Comparison of ENCODE assay signal across 24 mouse cellular contexts in genomic region chr1:52620442-52620841, GRCm38 (mm10). TPM values are rescaled to one million over a fixed set of nuclear protein-coding genes. Genes with fewer than 3 reads are reported as not detected.
DNase-seq lines count a peak whose midpoint lies in the region; ATAC-seq and TF ChIP-seq lines count a peak whose summit lies in the region.
"Had no signal": no experiment of that assay in that cellular context is flagged by ENCODE, and none has a peak within 500 bp of the region (broad histone marks: within the 10 kb centered on the region; RNA-seq: fewer than 3 reads in every experiment).

No protein-coding gene starts in this region.

- H3K27ac ChIP-seq in MEL (ENCODE audit: control insufficient read depth, low read depth, low read length): no peak overlapping the region
- no peak overlapping the region for H3K27ac ChIP-seq in kidney, embryonic 14.5 days (ENCODE audit: low read depth, low read length)

- no peak for DNase-seq in MEL (ENCODE audit: low read depth, low spot score)
- DNase-seq in gastrocnemius, postnatal 4 days (ENCODE audit: low spot score in 2 of 2): no peak
- DNase-seq in adrenal gland, adult (ENCODE audit: inconsistent age in 2 of 2, low spot score in 1 of 2): no peak
- DNase-seq: adrenal gland, adult 2 months; adrenal gland, adult 8-10 months; adrenal gland, postnatal 10 days; adrenal gland, postnatal 14 days; adrenal gland, postnatal 25 days; adrenal gland, postnatal 36 days; B cell, adult 2 months; cerebellum, adult 11 months; cerebellum, adult 11-12 months; cerebellum, adult 18-20 months; cerebellum, adult 2 months; cerebellum, adult 8-10 months; cerebellum, adult 9-10 months had no signal

- H3ac ChIP-seq in C2C12 (ENCODE audit: control insufficient read depth, insufficient read length, low read depth): no peak overlapping the region
- no peak overlapping the region for H3ac ChIP-seq in myocyte (ENCODE audit: control insufficient read depth, insufficient read length)

- no peaks in the 10 kb centered on the region for H3K79me3 ChIP-seq in C2C12 (ENCODE audit: low read depth)

- H3K79me2 ChIP-seq in C2C12 (ENCODE audit: control insufficient read depth, insufficient read depth): no peaks in the 10 kb centered on the region
- no peaks in the 10 kb centered on the region for H3K79me2 ChIP-seq in MEL (ENCODE audit: control insufficient read depth, insufficient read depth, low read length, poor library complexity)
- no peaks in the 10 kb centered on the region for H3K79me2 ChIP-seq in myocyte (ENCODE audit: control insufficient read depth, insufficient read depth)

- H3K27me3 ChIP-seq in C2C12 (ENCODE audit: control insufficient read depth, insufficient read depth, insufficient read length): no peaks in the 10 kb centered on the region
- H3K27me3 ChIP-seq in MEL (ENCODE audit: control insufficient read depth in 1 of 2, insufficient read depth in 2 of 2, low read length in 2 of 2): no peaks in the 10 kb centered on the region
- no peaks in the 10 kb centered on the region for H3K27me3 ChIP-seq in myocyte (ENCODE audit: control insufficient read depth, insufficient read depth, insufficient read length)
- no peaks in the 10 kb centered on the region for H3K27me3 ChIP-seq in kidney, embryonic 14.5 days (ENCODE audit: control insufficient read depth, insufficient read depth, low read length)
- H3K27me3 ChIP-seq: CH12.LX, Patski had no signal

- H3K36me3 ChIP-seq in C2C12 (ENCODE audit: control insufficient read depth, insufficient read depth) (no peaks in the 10 kb centered on the region), MEL (ENCODE audit: control insufficient read depth in 1 of 2, insufficient read depth in 2 of 2, low read length in 2 of 2) (peaks cover 0 to 10% of the 10 kb centered on the region in 2 experiments; a peak in 2 of 4 replicates), myocyte (ENCODE audit: control insufficient read depth, insufficient read depth) (no peaks in the 10 kb centered on the region)
- H3K36me3 ChIP-seq in kidney, embryonic 14.5 days (ENCODE audit: control insufficient read depth, insufficient read depth, low read length): no peaks in the 10 kb centered on the region
- H3K36me3 ChIP-seq: G1E had no signal

- TF ChIP-seq CTCF in C2C12 (IDR thresholded peaks at IDR 0.05; ENCODE audit: control insufficient read depth, insufficient read depth, insufficient read length) (no peak), MEL (IDR thresholded peaks at IDR 0.05 in 2 of 3, conservative IDR thresholded peaks at IDR 0.05 in 1 of 3; ENCODE audit: control insufficient read depth in 1 of 3, insufficient read depth in 1 of 3, low read depth in 2 of 3, low read length in 3 of 3, poor library complexity in 1 of 3, severe bottlenecking in 1 of 3) (no peak)

- H3K4me2 ChIP-seq in myocyte (ENCODE audit: low read depth): no peak overlapping the region
- H3K4me2 ChIP-seq in kidney, embryonic 14.5 days (replicated peaks; ENCODE audit: low read depth, low read length): no peak overlapping the region

- TF ChIP-seq POLR2A in MEL (IDR thresholded peaks at IDR 0.05; ENCODE audit: control insufficient read depth in 1 of 2, insufficient read depth in 1 of 2, low read depth in 1 of 2, low read length in 2 of 2, poor library complexity in 1 of 2) (no peak), myocyte (IDR thresholded peaks at IDR 0.05; ENCODE audit: insufficient read length, low read depth) (no peak)

- H3K4me1 ChIP-seq in MEL (ENCODE audit: control insufficient read depth in 1 of 2, insufficient read depth in 2 of 2, low read length in 2 of 2): peaks cover 5 to 8% of the 10 kb centered on the region in 2 experiments
- no peaks in the 10 kb centered on the region for H3K4me1 ChIP-seq in kidney, embryonic 14.5 days (ENCODE audit: control insufficient read depth, insufficient read depth, low read length)

- no peak overlapping the region for H3K9ac ChIP-seq in MEL (ENCODE audit: control insufficient read depth, low read depth, low read length, poor library complexity, severe bottlenecking)
- H3K9ac ChIP-seq in kidney, embryonic 14.5 days (ENCODE audit: low read depth, low read length): no peak overlapping the region

- no peak for TF ChIP-seq RAD21 in MEL (IDR thresholded peaks at IDR 0.05; ENCODE audit: low read depth, low read length)

- no peaks in the 10 kb centered on the region for H3K9me3 ChIP-seq in MEL (replicated peaks; ENCODE audit: insufficient read depth, low read length)
- no peaks in the 10 kb centered on the region for H3K9me3 ChIP-seq in kidney, embryonic 14.5 days (ENCODE audit: control insufficient read depth, low read length)

- no peak for ATAC-seq in kidney, embryonic 14.5 days (ENCODE audit: low FRiP score, low TSS enrichment)
- ATAC-seq: activated CD4-positive, CD25-positive, alpha-beta regulatory T cell, adult 4 months; CD4-positive, CD25-positive, alpha-beta regulatory T cell, adult 4 months; Patski had no signal

- no peak overlapping the region for H3K4me3 ChIP-seq in C2C12 (ENCODE audit: insufficient read depth, poor library complexity, severe bottlenecking)
- no peak overlapping the region for H3K4me3 ChIP-seq in MEL (ENCODE audit: control insufficient read depth in 1 of 2, insufficient read depth in 1 of 2, low read depth in 2 of 2, low read length in 2 of 2)
- no peak overlapping the region for H3K4me3 ChIP-seq in myocyte
- H3K4me3 ChIP-seq in kidney, embryonic 14.5 days (ENCODE audit: low read length): no peak overlapping the region

- no peak for TF ChIP-seq EP300 in MEL (IDR thresholded peaks at IDR 0.05; ENCODE audit: low read depth in 1 of 2, low read length in 2 of 2)

TF ChIP-seq in C2C12, 6 proteins besides CTCF, POLR2A, EP300 and RAD21:
- TF ChIP-seq MYOD1 (IDR thresholded peaks at IDR 0.05; ENCODE audit: control insufficient read depth, insufficient read length, low read depth) (no peak), USF1 (IDR thresholded peaks at IDR 0.05; ENCODE audit: low read depth) (peak; percentile 25), MYOG (IDR thresholded peaks at IDR 0.05; ENCODE audit: control insufficient read depth, extremely low read depth, insufficient read length) (no peak), CEBPB (IDR thresholded peaks at IDR 0.05; ENCODE audit: low read depth) (no peak), MAX (IDR thresholded peaks at IDR 0.05) (no peak)

TF ChIP-seq in MEL, 35 proteins besides CTCF, POLR2A, EP300 and RAD21 (continues in another document):
- TF ChIP-seq ELF1 (IDR thresholded peaks at IDR 0.05; ENCODE audit: low read depth, low read length) (no peak), UBTF (IDR thresholded peaks at IDR 0.05; ENCODE audit: borderline replicate concordance, insufficient read depth, low read depth, low read length) (no peak), MYB (IDR thresholded peaks at IDR 0.05; ENCODE audit: low read depth, low read length) (no peak), MYC (IDR thresholded peaks at IDR 0.05; ENCODE audit: low read depth, low read length) (no peak), MEF2A (IDR thresholded peaks at IDR 0.05; ENCODE audit: extremely low read depth, insufficient replicate concordance, low read depth, low read length, poor library complexity, severe bottlenecking) (no peak), SIN3A (IDR thresholded peaks at IDR 0.05; ENCODE audit: low read length) (no peak), TBP (IDR thresholded peaks at IDR 0.05; ENCODE audit: low read depth, low read length) (no peak), ZMIZ1 (IDR thresholded peaks at IDR 0.05; ENCODE audit: low read depth, low read length) (no peak), GATA1 (IDR thresholded peaks at IDR 0.05; ENCODE audit: low read depth, low read length) (no peak), RCOR1 (IDR thresholded peaks at IDR 0.05; ENCODE audit: low read depth, low read length) (no peak), USF1 (IDR thresholded peaks at IDR 0.05; ENCODE audit: low read depth, low read length) (peak; percentile 83), NRF1 (IDR thresholded peaks at IDR 0.05; ENCODE audit: insufficient read depth, low read depth, low read length, poor library complexity, severe bottlenecking) (no peak), BHLHE40 (IDR thresholded peaks at IDR 0.05; ENCODE audit: borderline replicate concordance, low read depth, low read length) (no peak), TCF12 (IDR thresholded peaks at IDR 0.05; ENCODE audit: low read depth, low read length) (no peak), SMC3 (IDR thresholded peaks at IDR 0.05; ENCODE audit: low read depth, low read length) (no peak)

TF ChIP-seq in myocyte, 11 proteins besides CTCF, POLR2A, EP300 and RAD21:
- TF ChIP-seq E2F4 (IDR thresholded peaks at IDR 0.05; ENCODE audit: insufficient read depth) (no peak), TCF12 (IDR thresholded peaks at IDR 0.05; ENCODE audit: insufficient read depth, poor library complexity, severe bottlenecking) (no peak), USF1 (IDR thresholded peaks at IDR 0.05; ENCODE audit: low read depth) (peak; percentile 55)

RNA-seq across cellular contexts. Expression of gene Nemp2, which starts 10.1 kb away (rescaled TPM):
- polyA plus RNA-seq in C2C12 (2012; fragmentation: generic; extraction: Trizol): 1.4 TPM
- total RNA-seq in MEL (2012; rRNA removed): 2.6 and 2.8 TPM in 2 replicates
- 1 to 10 TPM in 1 of 2 experiments, not detected in 1; 4.6 TPM for polyA plus RNA-seq in MEL (2012; ENCODE audit: insufficient read depth in 1 of 2, insufficient read length in 2 of 2, low read depth in 1 of 2, low replicate concordance in 2 of 2, missing spikeins in 1 of 2)
- 1.2 TPM for polyA plus RNA-seq in myocyte (2012; fragmentation: generic; extraction: Trizol)
- total RNA-seq in gastrocnemius, postnatal 4 days (2021): 1 to 10 TPM; 4.2 to 5.8 TPM
- polyA plus RNA-seq in kidney, embryonic 14.5 days (2014; fragmentation: Nextera tagmentation; extraction: Ambion mirVana): 7.9 and 14.5 TPM in 2 replicates
